Comparison of ENCODE assay signal across 8 mouse cellular contexts in genomic region chr14:56811701-56812339, GRCm38 (mm10). TPM values are rescaled to one million over a fixed set of nuclear protein-coding genes. Genes with fewer than 3 reads are reported as not detected.
DNase-seq lines count a peak whose midpoint lies in the region; ATAC-seq lines count a peak whose summit lies in the region.
"Not testable (repeated sequence)": the region's sequence is repeated elsewhere in the genome, so short reads cannot be mapped to it uniquely, and the experiment has no call there.

Zmym5 (minus strand) TSS chr14:56811716.

- ATAC-seq in intestine, embryonic 15.5 days = peak; percentile 98

- H3K36me3 ChIP-seq in intestine, embryonic 15.5 days = not testable (repeated sequence)

- DNase-seq in adrenal gland, adult 18-20 months (ENCODE audit: low spot score in 2 of 2) = peak; percentile 75 to 87
- DNase-seq in embryo, embryonic 11 days = peak; percentile 87
- DNase-seq in gastrocnemius, postnatal 25 days = peak; percentile 98
- peak; percentile 86 to 96 for DNase-seq in left cerebral cortex, postnatal 25 days (ENCODE audit: low spot score in 2 of 2)
- peak; percentile 78 for DNase-seq in mesoderm, embryonic 11.5 days (ENCODE audit: low read depth, low spot score)
- peak; percentile 90 for DNase-seq in right cerebral cortex, postnatal 25 days
- peak; percentile 87 to 93 for DNase-seq in urinary bladder, postnatal 4 days (ENCODE audit: low spot score in 2 of 2)

- peak within 1 kb of the TSS; percentile 60 for H3K4me3 ChIP-seq in intestine, embryonic 15.5 days (replicated peaks)

- peak within 1 kb of the TSS; percentile 75 for H3K9ac ChIP-seq in intestine, embryonic 15.5 days

- H3K4me2 ChIP-seq in intestine, embryonic 15.5 days (replicated peaks) = peak within 1 kb of the TSS; percentile 77

- not testable (repeated sequence) for H3K27me3 ChIP-seq in intestine, embryonic 15.5 days (replicated peaks)

- intact Hi-C loops in left cerebral cortex, postnatal 25 days (cut with DNase I) = loop anchor here (2.0 kb wide), 1 partner anchor 75 kb away; the partner anchor contains the start of gene Zmym2

- H3K9me3 ChIP-seq in intestine, embryonic 15.5 days = not testable (repeated sequence)

- H3K4me1 ChIP-seq in intestine, embryonic 15.5 days (replicated peaks) = not testable (repeated sequence)

- WGBS in intestine, embryonic 15.5 days = 0% methylated on average over 26 of the region's 72 CpGs

- H3K27ac ChIP-seq in intestine, embryonic 15.5 days = peak within 1 kb of the TSS; percentile 97

RNA-seq across cellular contexts. Expression of gene Zmym5, which starts in this region (rescaled TPM):
- 10 to 100 TPM; 29.7 to 31.4 TPM for total RNA-seq in adrenal gland, adult 18-20 months (2021)
- total RNA-seq in gastrocnemius, postnatal 25 days (2021) = 10 to 100 TPM; 14.2 to 14.6 TPM
- 18.5 and 19.4 TPM in 2 replicates for polyA plus RNA-seq in intestine, embryonic 15.5 days (2015; fragmentation: Nextera tagmentation; extraction: Ambion mirVana)
- total RNA-seq in left cerebral cortex, postnatal 25 days (2021) = 10 to 100 TPM; 29.4 to 29.6 TPM

Comparison
In these comparisons a context has a peak if more than half of its experiments do, and no peak if none do; other contexts are left out.
1. Peak in every context shown above with its lines: DNase-seq, ATAC-seq, H3K4me3 ChIP-seq and H3K27ac ChIP-seq.